Comparison of ENCODE assay signal across 28 mouse cellular contexts in genomic region chr9:118504656-118505055, GRCm38 (mm10). TPM values are rescaled to one million over a fixed set of nuclear protein-coding genes. Genes with fewer than 3 reads are reported as not detected.
DNase-seq lines count a peak whose midpoint lies in the region; ATAC-seq and TF ChIP-seq lines count a peak whose summit lies in the region.
"Had no signal": no experiment of that assay in that cellular context is flagged by ENCODE, and none has a peak within 500 bp of the region (broad histone marks: within the 10 kb centered on the region; RNA-seq: fewer than 3 reads in every experiment).

No protein-coding gene starts in this region.

- ATAC-seq in intestine, embryonic 15.5 days: peak; percentile 13
- peak; percentile 61 for ATAC-seq in kidney, embryonic 16.5 days (ENCODE audit: low FRiP score, low TSS enrichment)
- ATAC-seq in erythroblast, adult 5-6 weeks (replicated peaks; ENCODE audit: low FRiP score, poor library complexity, severe bottlenecking): no peak
- ATAC-seq: forebrain, embryonic 13.5 days; hindbrain, postnatal 0 days; midbrain, embryonic 16.5 days had no signal

- 71% methylated on average over 3 of the region's 3 CpGs for WGBS in intestine, embryonic 15.5 days
- 29% methylated on average over 3 of the region's 3 CpGs for WGBS in kidney, adult 2 months
- 71% methylated on average over 3 of the region's 3 CpGs for WGBS in kidney, embryonic 16.5 days

- no peak for TF ChIP-seq CTCF in kidney, adult 2 months (conservative IDR thresholded peaks at IDR 0.05; ENCODE audit: insufficient read depth, insufficient read length, low read depth, low read length)

- H3K4me3 ChIP-seq in intestine, embryonic 15.5 days (replicated peaks): no peak overlapping the region
- 0 out of 2 replicates have a peak overlapping the region, but pooled peaks have one; percentile 0 for H3K4me3 ChIP-seq in kidney, adult 2 months (ENCODE audit: insufficient read depth, low read depth, low read length)
- H3K4me3 ChIP-seq in kidney, embryonic 16.5 days (ENCODE audit: low read length): no peak overlapping the region
- H3K4me3 ChIP-seq: embryonic facial prominence, embryonic 10.5 days; embryonic facial prominence, embryonic 15.5 days; forebrain, embryonic 13.5 days; hindbrain, embryonic 12.5 days; limb, embryonic 12.5 days; lung, embryonic 15.5 days; neural tube, embryonic 13.5 days had no signal

- H3K4me2 ChIP-seq in intestine, embryonic 15.5 days (replicated peaks): no peak overlapping the region
- H3K4me2 ChIP-seq in kidney, embryonic 16.5 days (replicated peaks; ENCODE audit: low read depth, low read length): no peak overlapping the region
- H3K4me2 ChIP-seq: embryonic facial prominence, embryonic 15.5 days; forebrain, embryonic 13.5 days; heart, embryonic 11.5 days; hindbrain, embryonic 12.5 days; limb, embryonic 12.5 days; liver, embryonic 11.5 days; lung, embryonic 15.5 days; midbrain, embryonic 11.5 days; neural tube, embryonic 13.5 days had no signal

- peak; percentile 87 for DNase-seq in kidney, adult 2 months
- peak; percentile 54 to 83 for DNase-seq in kidney, postnatal 36 days
- no peak for DNase-seq in embryo, embryonic 10.5 days (ENCODE audit: low spot score)
- no peak for DNase-seq in heart, adult 8-10 months (ENCODE audit: low spot score)
- DNase-seq: adrenal gland, adult 8-10 months; cerebellum, adult 2 months; cerebellum, postnatal 14 days; gastrocnemius, postnatal 10 days; heart, postnatal 36 days; layer of hippocampus, adult 9-11 months had no signal

- no peaks in the 10 kb centered on the region for H3K27me3 ChIP-seq in intestine, embryonic 15.5 days (replicated peaks)
- no peaks in the 10 kb centered on the region for H3K27me3 ChIP-seq in kidney, adult 2 months (replicated peaks; ENCODE audit: control insufficient read depth, insufficient read depth, low read length)
- H3K27me3 ChIP-seq in kidney, embryonic 16.5 days (ENCODE audit: insufficient read depth, low read length): no peaks in the 10 kb centered on the region
- H3K27me3 ChIP-seq: embryonic facial prominence, embryonic 15.5 days; forebrain, embryonic 13.5 days; hindbrain, embryonic 12.5 days; limb, embryonic 12.5 days; lung, embryonic 15.5 days; neural tube, embryonic 13.5 days had no signal

- H3K9ac ChIP-seq in intestine, embryonic 15.5 days: no peak overlapping the region
- no peak overlapping the region for H3K9ac ChIP-seq in kidney, embryonic 16.5 days (replicated peaks; ENCODE audit: low read length)
- H3K9ac ChIP-seq: embryonic facial prominence, embryonic 15.5 days; forebrain, embryonic 13.5 days; hindbrain, embryonic 12.5 days; limb, embryonic 12.5 days; lung, embryonic 15.5 days; neural tube, embryonic 13.5 days had no signal

- H3K36me3 ChIP-seq in intestine, embryonic 15.5 days: no peaks in the 10 kb centered on the region
- H3K36me3 ChIP-seq in kidney, adult 2 months (ENCODE audit: control insufficient read depth, insufficient read depth, low read length): no peaks in the 10 kb centered on the region
- no peaks in the 10 kb centered on the region for H3K36me3 ChIP-seq in kidney, embryonic 16.5 days (ENCODE audit: insufficient read depth, low read length)
- H3K36me3 ChIP-seq: embryonic facial prominence, embryonic 10.5 days; embryonic facial prominence, embryonic 15.5 days; hindbrain, embryonic 12.5 days; limb, embryonic 12.5 days; lung, embryonic 15.5 days; neural tube, embryonic 13.5 days had no signal

- no peak overlapping the region for H3K27ac ChIP-seq in intestine, embryonic 15.5 days
- peak overlapping the region; percentile 65 for H3K27ac ChIP-seq in kidney, adult 2 months (ENCODE audit: insufficient read depth, low read depth, low read length)
- peak overlapping the region; percentile 79 for H3K27ac ChIP-seq in kidney, embryonic 16.5 days (ENCODE audit: low read length)
- H3K27ac ChIP-seq: embryonic facial prominence, embryonic 10.5 days; embryonic facial prominence, embryonic 15.5 days; forebrain, embryonic 13.5 days; hindbrain, embryonic 12.5 days; hindbrain, postnatal 0 days; limb, embryonic 12.5 days; lung, embryonic 15.5 days; neural tube, embryonic 13.5 days had no signal

- no peak for TF ChIP-seq POLR2A in kidney, adult 2 months (IDR thresholded peaks at IDR 0.05; ENCODE audit: low read depth, low read length)

- no peaks in the 10 kb centered on the region for H3K9me3 ChIP-seq in intestine, embryonic 15.5 days
- H3K9me3 ChIP-seq in kidney, embryonic 16.5 days (ENCODE audit: low read length): no peaks in the 10 kb centered on the region
- H3K9me3 ChIP-seq: embryonic facial prominence, embryonic 10.5 days; embryonic facial prominence, embryonic 15.5 days; forebrain, embryonic 13.5 days; G1E; hindbrain, embryonic 12.5 days; limb, embryonic 12.5 days; lung, embryonic 15.5 days; neural tube, embryonic 13.5 days had no signal

- H3K4me1 ChIP-seq in intestine, embryonic 15.5 days (replicated peaks): peaks cover 15% of the 10 kb centered on the region
- peaks cover 23% of the 10 kb centered on the region for H3K4me1 ChIP-seq in kidney, adult 2 months (ENCODE audit: control insufficient read depth, insufficient read depth, low read length)
- peaks cover 32% of the 10 kb centered on the region for H3K4me1 ChIP-seq in kidney, embryonic 16.5 days (ENCODE audit: insufficient read depth, low read length)

RNA-seq across cellular contexts. Expression of gene Golga4, which starts 1.4 kb away (rescaled TPM):
- polyA plus RNA-seq in intestine, embryonic 15.5 days (2015; fragmentation: Nextera tagmentation; extraction: Ambion mirVana): 59.5 and 61.6 TPM in 2 replicates
- 20.7 and 23.1 TPM in 2 replicates for polyA plus RNA-seq in kidney, adult 2 months (2012; rRNA removed)
- polyA plus RNA-seq in kidney, embryonic 16.5 days (2015; fragmentation: Nextera tagmentation; extraction: Ambion mirVana): 55.1 and 63.6 TPM in 2 replicates
- total RNA-seq in heart, adult 8-10 months (2022): 100 to 1,000 TPM; 361 to 439 (median 426) TPM
- total RNA-seq in erythroblast, adult 5-6 weeks (2015; ENCODE audit: low replicate concordance): 15.3 and 19.2 TPM in 2 replicates
- total RNA-seq in erythroblast, adult 5-6 weeks (2017; ENCODE audit: low replicate concordance): 20.0 and 24.5 TPM in 2 replicates

RNA-seq across cellular contexts. Expression of gene Eomes, which starts 26.6 kb away (rescaled TPM):
- polyA plus RNA-seq in intestine, embryonic 15.5 days (2015; fragmentation: Nextera tagmentation; extraction: Ambion mirVana): 0.13 and 0.18 TPM in 2 replicates
- 0.05 and 0.36 TPM in 2 replicates for polyA plus RNA-seq in kidney, adult 2 months (2012; rRNA removed)
- 0.06 TPM in 1 of 2 replicates, not detected in the other for polyA plus RNA-seq in kidney, embryonic 16.5 days (2015; fragmentation: Nextera tagmentation; extraction: Ambion mirVana)
- total RNA-seq in heart, adult 8-10 months (2022): under 1 TPM in 1 of 4 experiments, not detected in 3; 0.06 TPM
- not detected in 2 replicates for total RNA-seq in erythroblast, adult 5-6 weeks (2015; ENCODE audit: low replicate concordance)
- total RNA-seq in erythroblast, adult 5-6 weeks (2017; ENCODE audit: low replicate concordance): not detected in 2 replicates
- total RNA-seq: gastrocnemius, postnatal 10 days had no signal
- polyA plus RNA-seq: embryonic facial prominence, embryonic 15.5 days; G1E; liver, embryonic 11.5 days; liver, embryonic 16.5 days; lung, embryonic 15.5 days; stomach, embryonic 14.5 days had no signal

Comparison
In these comparisons a context has a peak if more than half of its experiments do, and no peak if none do; other contexts are left out.
1. DNase-seq: peak in kidney, adult 2 months (single experiment) and kidney, postnatal 36 days (2 of 2); none in embryo, embryonic 10.5 days (single experiment) and heart, adult 8-10 months (single experiment).